Mouse (Mus musculus) layer of hippocampus, adult 11-12 months (tissue): Measurements from ENCODE around the gene Plxna1.

Source experiments
- DNase-seq: peaks from one replicate; pipeline ENCODE4 v3.0.0; 2022; ENCODE audit warnings: low spot score

Plxna1 gene

DNA sequence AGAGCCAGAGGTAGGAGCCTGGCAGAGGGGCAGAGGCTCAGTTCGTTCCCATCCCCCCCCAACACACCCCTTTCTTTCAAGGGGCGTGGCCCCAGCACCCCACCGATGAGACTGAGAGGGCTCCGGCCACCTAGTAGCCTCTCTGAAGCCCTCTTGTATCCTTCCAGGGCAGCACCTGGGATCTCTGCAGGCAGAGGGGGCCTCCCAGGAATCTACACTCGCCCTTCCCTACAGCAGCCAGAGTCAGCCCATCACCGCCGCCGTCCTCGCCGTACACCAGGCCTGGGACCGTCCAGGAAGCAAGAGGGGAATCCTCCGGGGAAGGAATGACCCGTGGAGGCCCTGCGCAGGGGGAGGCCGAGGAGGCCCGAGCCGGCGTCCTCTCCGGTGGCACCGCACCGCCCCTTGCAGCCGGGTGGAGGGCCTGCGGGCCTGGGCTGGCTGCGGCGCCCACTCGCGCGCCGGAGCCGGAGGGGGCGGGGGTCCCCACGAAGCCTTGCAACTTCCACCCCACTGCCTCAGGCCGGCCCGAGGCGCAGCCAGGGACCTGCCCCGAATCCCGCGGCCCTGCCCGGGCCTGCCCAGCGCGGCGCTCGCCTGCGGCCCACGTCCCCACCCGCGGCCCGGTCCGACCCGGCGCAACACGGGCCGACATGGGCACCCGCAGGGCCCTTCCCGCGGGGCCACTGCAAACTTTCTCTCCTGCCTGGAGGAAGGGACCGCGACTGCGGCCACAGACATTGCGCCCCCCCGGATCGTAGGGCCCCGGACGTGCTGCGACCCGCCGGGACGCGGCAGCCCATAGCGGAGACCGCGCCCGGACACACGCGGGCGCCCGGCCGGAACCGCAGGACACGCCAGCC, 771 bp downstream of the Plxna1 start:
- no peak for DNase-seq

DNA sequence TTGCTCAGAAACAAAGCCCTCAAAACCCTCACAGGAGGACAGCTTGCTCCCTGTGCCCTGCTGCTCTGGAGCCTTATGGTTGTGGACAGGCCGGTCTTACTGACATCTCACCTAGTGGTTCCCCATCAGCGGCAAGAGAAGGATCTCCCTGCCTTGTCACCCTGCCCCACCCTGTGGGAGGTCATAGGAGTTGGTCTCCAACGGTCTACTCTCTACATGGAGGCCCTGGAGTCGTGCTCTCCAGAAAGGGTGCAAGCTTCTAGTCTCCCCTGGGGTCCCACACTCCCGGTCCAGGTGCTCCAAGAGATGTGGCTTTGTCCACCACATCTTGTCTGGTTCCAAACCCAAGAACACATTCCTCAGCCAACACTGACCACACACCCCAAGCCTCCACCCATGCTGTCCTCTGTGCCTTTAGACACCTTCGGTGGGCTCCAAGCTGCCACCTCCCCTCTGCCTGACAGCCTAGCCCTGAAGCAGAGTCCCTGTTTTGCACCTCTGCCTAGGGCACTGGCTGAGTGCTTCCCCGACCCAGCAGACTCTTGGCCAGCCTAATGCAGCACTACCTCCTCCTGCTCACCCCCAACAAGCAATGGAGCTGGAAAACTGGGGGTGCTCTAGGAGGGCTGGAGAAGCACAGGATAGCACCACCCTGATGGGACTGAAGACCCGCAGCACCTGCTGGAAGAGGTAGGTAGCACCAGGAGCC, 1.6 kb downstream of the Plxna1 start:
- DNase-seq = no peak

DNA sequence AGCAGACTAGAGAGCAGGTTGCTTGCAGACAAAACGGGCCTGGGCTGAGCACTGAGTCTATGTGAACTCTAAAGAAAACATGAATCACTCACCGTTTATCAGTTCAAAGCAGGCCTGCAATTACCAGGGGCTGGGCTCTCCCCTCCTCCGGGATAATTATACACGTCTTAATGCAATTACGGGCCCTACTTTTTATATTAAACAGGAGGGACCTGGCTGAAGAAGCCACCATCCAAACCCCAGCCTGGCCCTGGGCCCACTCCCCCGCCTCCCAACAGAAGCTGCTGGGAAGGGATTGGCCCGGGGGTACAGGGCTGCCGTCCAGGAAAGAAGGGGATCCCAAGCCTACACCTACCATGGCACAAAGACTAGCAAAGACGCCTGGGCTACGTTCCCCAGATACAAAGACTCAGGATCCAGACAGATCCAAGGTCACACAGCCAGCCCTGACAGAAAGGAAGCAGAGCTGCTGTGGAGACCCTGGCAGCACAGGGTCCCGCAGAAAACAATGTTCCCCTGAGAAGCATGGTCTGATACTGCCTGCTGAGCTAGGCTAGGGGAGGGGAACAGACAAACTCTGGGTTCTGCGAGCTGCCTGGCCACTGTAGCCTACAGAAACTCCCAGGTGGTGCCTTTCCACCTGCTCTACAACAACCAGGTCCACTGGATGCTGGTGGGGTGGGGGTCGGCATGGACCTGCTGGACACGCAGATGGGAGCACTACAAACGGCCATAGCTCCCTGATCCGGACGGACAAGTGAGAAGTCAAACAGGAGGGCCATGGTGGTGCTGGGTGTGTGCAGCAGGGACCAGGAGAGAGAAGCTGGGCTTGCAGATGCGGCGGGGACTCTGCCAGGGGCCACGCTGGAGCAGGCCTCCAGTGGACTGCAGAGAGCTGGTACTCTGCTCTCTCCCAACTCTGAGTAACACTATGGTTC, 2.4 kb downstream of the Plxna1 start:
- DNase-seq = no peak

DNA sequence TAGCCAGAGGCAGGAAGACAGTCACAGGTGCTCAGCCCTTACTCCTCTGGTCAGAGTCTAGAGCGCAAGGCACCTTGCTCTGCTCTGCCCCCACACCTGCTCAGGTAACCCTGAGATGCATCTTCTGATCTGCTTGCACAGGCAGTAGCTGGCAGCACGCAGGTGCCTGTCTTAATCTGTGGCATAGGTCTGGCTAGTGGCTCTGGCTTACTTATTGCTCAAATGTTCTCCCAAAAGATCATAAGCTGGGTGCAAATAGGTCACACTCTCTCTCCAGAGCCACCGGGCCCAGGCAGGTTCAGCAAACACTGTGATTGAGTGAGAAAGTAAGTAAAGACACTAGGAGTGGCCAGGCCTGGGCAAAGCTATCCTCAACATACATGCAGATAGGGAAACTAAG, 3.2 kb downstream of the Plxna1 start:
- DNase-seq = no peak

DNA sequence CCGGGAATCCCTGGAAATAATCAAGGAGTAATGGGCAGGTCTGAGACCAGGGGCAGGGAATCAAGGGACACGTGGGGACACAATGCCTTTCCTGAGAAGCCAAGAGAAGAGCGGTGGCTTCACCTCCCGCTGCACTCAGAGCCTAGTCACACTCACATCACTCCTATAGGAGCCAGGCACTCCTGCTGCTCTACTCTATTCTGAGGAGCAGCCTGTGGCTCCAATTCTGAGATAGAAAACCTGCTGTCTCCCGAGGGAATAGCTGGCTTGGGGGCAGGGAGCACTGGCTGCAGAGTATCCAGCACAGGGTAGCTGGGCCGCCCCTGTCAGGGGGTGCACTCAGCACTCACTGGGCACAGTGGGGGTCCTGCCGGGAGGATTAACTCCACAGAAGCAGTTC, 6.8 kb downstream of the Plxna1 start:
- no peak for DNase-seq

DNA sequence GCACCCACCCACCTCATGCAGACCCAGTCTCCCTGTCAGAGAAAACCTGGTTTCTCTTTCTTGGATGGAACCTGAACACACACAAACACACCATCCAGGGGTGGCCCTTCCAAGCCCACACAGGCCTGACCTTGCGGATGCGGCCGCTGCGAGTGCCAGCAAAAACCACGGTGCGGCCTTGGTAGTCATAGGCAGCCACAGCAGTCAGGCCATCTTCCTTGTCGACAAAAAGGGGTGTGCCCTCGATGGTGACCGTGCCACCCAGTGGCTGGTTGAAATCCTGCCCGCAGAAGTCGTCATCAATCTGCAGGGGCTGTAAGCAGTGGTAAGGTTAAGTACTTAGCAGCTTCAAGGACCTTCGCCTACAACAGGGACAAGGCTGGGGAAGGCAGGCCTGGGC, 7.7 kb downstream of the Plxna1 start:
- no peak for DNase-seq

DNA sequence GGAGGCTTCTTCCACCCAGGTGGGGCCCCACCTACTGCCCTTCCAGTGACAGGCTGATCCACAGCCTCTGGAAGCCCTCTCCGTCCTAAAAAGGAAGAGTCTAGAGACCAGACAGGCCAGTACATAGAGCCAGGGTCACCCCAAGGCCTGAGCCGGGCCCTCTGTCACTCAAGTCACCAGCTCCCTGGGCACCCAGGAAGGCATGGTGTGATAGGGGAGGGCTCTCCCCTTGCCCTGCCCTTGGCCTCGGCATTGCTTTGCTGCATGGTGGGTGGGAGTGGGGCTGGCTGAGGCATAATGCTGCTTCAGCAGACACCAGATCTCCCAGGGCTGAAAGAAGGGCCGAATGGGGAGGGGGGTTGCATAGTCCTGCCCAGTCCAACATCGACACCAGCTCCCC, 8.3 kb downstream of the Plxna1 start:
- no peak for DNase-seq

DNA sequence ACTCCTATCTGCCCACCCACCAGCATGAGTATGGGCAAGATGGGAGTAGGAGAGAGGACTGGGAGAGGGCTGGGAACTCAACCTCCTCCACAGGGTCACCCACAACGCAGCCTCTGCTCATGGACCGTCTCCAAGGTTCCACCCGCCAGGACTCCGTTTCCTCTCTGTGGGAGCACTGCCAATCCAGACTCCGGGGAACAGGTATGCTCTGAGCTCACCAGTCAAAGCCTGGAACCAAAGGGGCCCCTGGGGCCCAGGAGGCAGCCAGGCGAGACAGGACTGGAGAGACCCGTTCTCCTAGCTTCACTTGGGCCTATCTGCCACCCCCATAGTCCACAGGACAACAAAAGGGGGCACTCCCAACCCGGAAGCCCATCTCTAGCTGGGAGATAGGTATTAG, 9.3 kb downstream of the Plxna1 start:
- DNase-seq = no peak

DNA sequence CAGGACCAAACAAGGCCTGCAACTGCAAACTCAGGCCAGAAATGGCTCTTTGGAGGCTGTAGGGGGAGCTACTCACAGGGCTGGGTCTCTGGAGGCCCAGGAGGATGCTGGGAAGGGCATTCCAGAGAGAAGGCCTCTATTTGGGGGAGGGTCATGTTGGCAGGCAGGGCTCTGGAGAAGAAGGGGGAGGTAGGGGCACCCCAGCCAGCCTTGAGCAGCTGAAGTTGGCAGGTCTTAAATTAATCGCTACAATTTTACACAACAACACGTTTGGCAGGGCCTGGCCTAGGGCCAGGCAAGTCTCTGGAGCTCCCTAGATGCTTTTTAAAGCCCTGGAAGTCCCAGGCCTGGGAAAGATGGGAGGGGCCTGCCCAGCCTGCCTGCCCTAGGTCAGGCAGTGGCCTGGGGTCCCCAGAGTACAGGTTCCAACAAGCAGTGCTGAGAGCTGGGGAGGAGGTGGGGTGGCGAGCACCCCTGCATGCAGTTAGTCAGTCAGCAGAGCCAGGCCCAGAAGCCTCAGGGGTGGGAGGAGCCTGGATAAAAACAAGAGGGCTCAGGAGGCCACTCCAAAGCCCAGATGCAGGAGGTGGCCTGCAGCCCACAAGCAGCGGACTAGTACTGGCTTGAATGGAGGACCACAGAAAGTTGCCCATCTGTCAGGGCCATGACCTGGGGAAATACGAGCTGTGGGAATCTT, 10.8 kb downstream of the Plxna1 start:
- peak; percentile 54 for DNase-seq

DNA sequence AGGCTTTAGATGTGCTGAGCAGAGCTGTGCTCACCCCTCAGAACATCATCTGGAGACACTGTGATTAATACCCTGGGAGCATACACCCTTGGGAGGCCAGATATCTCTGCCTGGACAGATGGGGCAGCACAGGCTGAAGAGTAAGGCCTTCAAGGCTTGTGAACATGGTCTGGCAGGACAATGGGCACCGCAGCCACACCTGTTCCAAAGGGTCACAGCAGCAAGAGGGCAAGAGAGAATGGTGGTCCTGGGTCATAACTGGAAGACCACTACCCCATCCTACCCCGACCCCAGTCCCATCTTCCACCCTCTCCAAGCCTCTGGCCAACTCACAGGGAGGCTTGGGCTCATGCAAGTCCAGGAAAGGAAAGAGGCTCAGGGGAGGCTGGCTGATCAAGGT, 11.9 kb downstream of the Plxna1 start:
- DNase-seq = no peak

DNA sequence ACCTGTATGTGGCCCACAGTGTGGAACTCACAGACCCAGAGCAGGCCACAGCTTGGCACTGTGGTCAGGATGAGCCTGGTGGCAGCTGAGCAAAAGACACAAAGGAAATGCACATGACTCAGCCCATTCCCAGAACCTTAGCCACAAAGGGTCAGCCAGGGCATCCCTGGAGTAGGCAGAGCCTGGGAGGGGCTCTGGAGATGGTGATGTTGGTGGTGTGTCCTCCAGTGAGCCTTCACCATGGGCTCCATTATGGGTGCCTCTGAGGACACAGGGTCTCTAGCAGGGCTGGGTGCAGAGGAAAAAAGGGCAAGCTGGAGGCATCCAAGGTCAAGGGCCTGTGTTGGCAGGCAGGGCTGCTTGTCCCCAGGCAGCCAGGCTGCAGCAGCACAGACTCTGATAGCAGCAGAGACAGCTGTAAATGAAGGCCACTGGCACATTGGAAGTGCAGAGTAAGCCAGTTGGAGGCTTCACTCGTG, 12.3 kb downstream of the Plxna1 start:
- DNase-seq = no peak

DNA sequence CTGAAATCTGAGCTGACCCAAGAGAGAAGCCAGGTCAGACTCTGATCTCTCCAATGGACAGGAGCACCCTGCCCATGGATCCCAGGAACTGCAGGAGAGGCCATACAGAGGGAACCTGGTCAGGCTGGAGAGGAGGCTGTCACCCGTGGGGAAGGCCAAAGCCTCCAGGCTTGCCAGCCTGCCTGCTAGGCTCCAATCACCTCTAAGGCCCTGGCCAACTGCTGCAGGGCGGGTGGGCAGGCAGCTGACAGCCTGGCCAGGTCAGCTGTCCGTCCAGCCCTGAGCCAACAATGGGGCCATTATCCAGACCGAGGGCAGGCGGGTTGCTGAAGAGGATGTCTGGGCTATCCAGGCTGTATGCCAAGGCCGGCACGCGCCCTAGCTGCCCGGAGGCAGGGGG, 14.1 kb downstream of the Plxna1 start:
- DNase-seq = peak; percentile 60

DNA sequence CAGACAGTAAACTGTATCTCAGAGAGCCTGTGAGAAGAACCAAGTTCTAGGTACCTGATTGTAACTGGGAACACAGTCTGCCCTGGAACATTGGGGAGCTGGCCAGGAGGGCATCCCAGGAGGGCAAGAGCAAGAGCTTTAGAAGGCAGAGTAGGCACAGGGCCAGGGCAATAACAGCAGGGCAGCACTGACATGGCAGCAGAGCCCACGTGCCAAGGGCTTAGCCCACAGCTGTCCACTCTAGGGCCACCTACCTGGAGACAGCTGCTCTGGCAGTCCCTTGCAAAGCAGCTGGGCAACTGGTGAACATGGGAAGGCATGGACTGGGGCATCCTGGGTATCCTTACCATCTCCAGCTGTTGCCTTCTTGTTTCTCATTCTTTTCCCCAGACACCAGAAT, 14.6 kb downstream of the Plxna1 start:
- DNase-seq = no peak

DNA sequence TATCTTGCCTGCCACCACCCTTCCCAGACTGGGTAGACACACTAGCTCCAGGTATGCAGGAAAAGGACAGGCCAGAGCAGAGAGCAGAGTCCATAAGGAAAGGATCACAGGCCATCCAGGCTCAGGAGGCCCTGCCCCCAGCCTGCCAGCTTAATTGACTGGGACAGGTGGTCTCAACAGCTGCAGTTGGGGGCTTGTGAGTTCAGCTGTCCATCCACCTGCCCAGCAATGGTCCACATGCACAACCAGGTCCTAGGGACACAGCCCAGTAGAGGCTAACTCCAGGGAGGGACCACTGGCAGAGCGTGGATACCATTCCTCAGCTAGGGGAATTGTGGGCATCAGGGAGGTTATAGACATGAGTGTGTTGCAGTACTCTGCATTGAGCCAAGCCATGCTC, 16.6 kb downstream of the Plxna1 start:
- no peak for DNase-seq

DNA sequence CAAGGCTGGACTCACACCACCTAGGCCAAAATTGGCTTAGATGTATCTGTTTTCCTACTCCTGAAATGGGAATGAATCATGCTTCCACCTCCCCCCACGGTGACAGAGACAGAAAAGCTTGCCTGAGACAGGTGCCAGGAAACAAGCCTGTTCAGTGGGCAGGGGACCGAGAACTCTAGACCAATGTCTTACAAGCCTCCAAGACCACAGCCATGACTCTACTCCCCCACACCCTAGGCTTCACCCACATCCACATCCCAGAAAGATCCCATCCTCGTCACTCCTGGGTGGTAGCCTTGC, 17.0 kb downstream of the Plxna1 start:
- DNase-seq = no peak

DNA sequence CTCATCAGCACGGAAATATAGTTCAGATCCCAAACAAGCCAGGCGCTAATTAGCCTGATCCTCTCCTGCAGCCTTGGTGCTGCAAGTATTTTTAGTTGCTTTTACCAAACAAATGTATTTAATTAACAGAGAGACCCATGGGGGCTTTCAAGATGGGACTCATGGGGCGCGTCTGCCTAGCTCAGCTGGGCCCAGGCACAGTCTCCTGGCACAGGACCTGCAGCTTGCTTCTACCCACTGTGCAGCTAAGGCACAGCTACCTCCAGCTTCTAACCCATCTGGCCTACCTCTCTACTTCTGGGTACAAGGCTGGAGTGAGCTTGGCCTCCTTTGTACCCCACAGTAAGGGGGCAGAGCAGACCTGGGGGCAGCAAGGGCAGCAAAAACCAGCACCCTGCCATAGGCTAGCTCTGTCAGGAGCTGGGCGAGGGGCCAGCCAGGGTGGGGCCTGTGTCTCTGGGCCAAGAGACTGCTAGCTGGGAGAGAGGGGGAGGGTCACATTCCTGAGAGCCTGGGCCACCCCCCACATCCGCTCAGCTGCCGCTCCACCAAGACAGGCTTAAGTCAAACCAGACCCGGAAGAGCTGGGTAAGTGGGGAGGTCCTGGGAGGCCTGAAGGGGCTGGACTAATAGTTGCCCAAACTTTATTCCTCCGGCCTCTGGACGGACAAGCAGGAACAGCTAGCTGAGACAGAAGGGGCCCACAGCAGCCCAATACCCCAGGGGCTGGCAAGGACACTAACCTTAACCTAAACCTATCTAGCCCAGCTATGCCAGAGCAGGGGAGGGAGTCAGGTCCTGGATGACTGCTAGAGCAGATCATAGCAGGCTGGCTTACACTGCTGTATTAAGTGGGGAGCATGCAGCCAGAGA, 17.6 kb downstream of the Plxna1 start:
- DNase-seq = peak; percentile 39

DNA sequence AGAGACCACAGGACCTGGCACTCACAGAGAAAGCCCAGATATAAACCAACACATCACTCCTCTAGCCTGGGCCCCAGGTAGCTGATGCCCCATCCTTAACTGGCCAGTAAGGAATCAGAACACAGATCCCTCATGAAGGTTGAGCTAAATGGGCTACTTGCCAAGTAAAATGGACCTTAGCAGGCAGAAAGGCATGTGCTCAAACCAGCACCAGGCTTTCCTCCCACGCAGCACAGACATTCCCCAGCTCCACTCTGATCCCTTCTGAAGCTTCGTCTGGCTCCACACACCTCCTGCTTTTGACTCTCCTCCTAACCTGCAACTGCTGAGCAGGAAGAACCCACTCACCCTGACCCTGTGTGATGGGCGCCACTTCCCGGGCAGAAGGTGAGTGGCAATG, 20.4 kb downstream of the Plxna1 start:
- DNase-seq = no peak

DNA sequence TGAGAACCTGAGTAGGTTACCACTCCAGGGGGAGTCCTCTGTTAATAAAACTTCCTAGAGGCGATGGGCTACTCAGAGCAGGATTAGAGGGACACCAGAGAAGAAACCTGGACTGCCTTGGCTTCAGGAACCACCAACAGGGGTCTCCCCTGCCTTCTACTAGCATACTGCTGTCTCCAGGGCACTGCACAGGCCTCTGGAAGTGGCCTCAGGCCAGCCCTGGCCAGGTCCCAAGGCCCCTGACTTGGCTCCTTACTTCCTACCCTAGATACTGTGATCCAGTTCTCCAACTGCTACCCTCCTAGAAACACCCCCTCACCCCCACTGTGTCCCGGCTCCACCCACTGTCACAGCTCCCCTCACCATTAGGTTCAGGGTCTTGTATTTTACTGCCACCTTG, 23.0 kb downstream of the Plxna1 start:
- DNase-seq = peak; percentile 55

DNA sequence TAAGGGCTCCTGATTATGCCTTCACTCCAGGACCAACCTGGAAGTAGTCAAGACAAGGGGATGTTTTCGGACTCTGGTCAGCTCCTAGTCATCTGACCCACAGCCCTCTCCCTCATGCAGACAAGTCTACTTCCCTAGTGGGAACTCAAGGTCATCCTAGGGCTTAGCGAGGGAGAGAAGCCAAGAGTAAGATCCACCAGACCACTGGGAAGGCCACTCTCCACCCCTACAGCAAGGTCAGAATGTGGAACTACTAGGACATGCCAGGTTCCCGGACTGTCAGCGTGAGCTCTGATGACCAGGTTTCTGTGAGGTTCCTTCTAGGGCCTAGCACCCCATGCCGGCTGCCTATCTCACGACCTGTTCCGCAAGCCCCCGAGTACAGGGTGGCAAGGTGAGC, 23.7 kb downstream of the Plxna1 start:
- DNase-seq = no peak

DNA sequence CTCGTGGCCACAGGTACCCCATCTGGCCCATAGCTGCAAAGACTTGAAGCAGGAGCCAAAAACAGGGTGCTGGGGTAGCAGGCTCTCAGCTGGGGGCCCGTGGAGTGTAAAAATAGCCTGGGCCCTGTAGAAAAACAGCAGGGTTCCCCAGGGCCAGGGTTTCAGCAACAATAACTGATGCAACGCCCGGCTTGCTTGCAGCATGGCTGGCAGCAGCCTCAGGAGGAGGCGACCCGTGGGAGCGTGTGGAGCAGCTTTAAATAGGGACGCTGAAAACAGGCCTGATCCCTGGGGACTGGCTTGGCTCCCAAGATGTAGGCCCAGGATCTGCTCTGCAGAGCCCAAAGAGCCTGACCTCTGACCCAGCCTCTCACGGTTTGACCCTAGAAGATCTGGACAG, 24.8 kb downstream of the Plxna1 start:
- no peak for DNase-seq
